Mouse (Mus musculus) limb, embryonic 13.5 days (tissue): ENCODE results near the gene Gm43518. TPM values are rescaled to one million over a fixed set of nuclear protein-coding genes. Genes with fewer than 3 reads are reported as not detected.

ENCODE experiments used
- ATAC-seq: fragments of 200-750 bp; cut with Nextera tagmentation; 2 replicates; pipeline ENCODE4 v1.8.0; 2017; ENCODE audit warnings: low read depth, moderate number of reproducible peaks, moderate TSS enrichment; ENCODE audit not compliant: low FRiP score
- H3K27ac ChIP-seq: fragments of 300-500 bp; sonication (generic); 2 replicates; pipeline ENCODE4 v1.5.1; 2015; ENCODE audit warnings: inconsistent platforms, mild to moderate bottlenecking, moderate library complexity
- H3K27me3 ChIP-seq: fragments of 300-500 bp; sonication (generic); 2 replicates; pipeline ENCODE4 v1.6.1; 2015; ENCODE audit warnings: mild to moderate bottlenecking, inconsistent platforms
- H3K36me3 ChIP-seq: fragments of 300-500 bp; sonication (generic); 2 replicates; pipeline ENCODE4 v1.6.1; 2015; ENCODE audit warnings: inconsistent platforms, mild to moderate bottlenecking, moderate library complexity
- H3K4me1 ChIP-seq: fragments of 300-500 bp; sonication (generic); 2 replicates; pipeline ENCODE4 v1.6.1; 2015; ENCODE audit warnings: inconsistent platforms
- H3K4me2 ChIP-seq: fragments of 300-500 bp; sonication (generic); replicated peaks from 2 replicates; pipeline ENCODE4 v1.6.1; 2015; ENCODE audit warnings: inconsistent platforms, mild to moderate bottlenecking, moderate library complexity
- H3K4me3 ChIP-seq: fragments of 300-500 bp; sonication (generic); 2 replicates; pipeline ENCODE4 v1.5.1; 2015; ENCODE audit warnings: moderate library complexity, mild to moderate bottlenecking, inconsistent platforms
- H3K9ac ChIP-seq: fragments of 300-500 bp; sonication (generic); 2 replicates; pipeline ENCODE4 v1.6.1; 2015; ENCODE audit warnings: mild to moderate bottlenecking, inconsistent platforms
- H3K9me3 ChIP-seq: fragments of 300-500 bp; sonication (generic); 2 replicates; pipeline ENCODE4 v1.6.1; 2016; ENCODE audit warnings: inconsistent platforms
- WGBS: fragments of 180-500 bp; shearing (Covaris S2); methylation state at CpG from one replicate; pipeline ENCODE4 v1.1.7; 2015; 5-methylcytosine and 5-hydroxymethylcytosine counted together
- polyA plus RNA-seq: library from polyadenylated mRNA; unstranded; fragments of >200 nt; fragmentation: Nextera tagmentation; extraction: Ambion mirVana; gene quantifications from 2 replicates; pipeline ENCODE4 v1.2.1, GENCODE M21; 2015

Gm43518 gene
- polyA plus RNA-seq, result 4.1 and 5.5 TPM in 2 replicates

DNA sequence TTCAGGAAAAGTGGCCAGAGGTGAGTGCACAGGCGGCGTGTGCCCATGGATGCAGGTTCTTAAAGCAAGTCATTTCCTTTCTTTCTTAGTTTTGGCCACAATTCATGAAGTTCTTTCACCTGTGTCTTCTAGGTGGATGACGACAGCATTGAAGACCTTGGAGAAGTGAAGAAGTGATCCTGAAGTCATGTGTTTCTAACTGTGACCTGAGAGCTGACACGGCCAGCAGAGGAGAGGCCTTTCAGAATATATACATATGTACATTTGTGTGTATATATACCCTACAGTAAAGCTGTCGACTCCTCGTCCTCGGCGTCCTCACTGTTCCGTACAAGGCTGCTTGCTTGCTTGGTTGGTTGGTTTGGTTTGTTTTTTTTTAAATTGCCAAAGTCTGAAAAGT lies at the start of gene Gm43518:
Gene Gm43518, plus strand, starts transcription at position 301 of the 400 bp plus-strand sequence.
- no peaks in the 10 kb centered on the region for H3K27me3 ChIP-seq
- no peaks in the 10 kb centered on the region for H3K9me3 ChIP-seq
- H3K4me2 ChIP-seq, result no peak within 1 kb of the TSS
- WGBS, result 94% methylated on average over 9 of the region's 9 CpGs
- H3K4me3 ChIP-seq, result no peak within 1 kb of the TSS
- ATAC-seq, result no peak
- H3K4me1 ChIP-seq, result peaks cover 4% of the 10 kb centered on the region
- no peak within 1 kb of the TSS for H3K9ac ChIP-seq
- H3K36me3 ChIP-seq, result peaks cover 73% of the 10 kb centered on the region
- H3K27ac ChIP-seq, result no peak within 1 kb of the TSS

DNA sequence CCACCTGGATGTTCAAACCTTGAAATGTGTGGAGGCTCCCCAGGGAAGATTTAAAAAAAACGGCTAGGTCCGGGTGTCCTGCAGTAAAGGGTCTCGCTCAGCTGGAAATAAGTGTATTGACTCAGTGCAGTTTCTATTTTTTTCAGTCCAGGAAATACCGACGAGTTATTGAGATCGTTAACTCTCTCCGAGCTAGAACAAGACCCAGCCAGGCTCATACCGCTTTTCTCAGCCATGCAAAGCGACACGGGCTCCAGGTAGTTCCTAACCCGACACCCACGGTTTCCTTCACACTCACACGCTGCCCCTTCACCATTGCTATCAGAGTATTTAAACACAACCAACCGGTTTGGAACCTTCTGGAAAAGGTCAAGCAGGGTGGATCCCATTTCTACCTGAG lies 49.2 kb upstream of the Gm43518 start:
- Histone ChIP-seq H3K4me1 (peaks cover 34% of the 10 kb centered on the region), H3K9me3 (no peaks in the 10 kb centered on the region), H3K4me2 (peak overlapping the region; percentile 57), H3K9ac (peak overlapping the region; percentile 43; the same call in 1 of the 2 replicates), H3K4me3 (peak overlapping the region; percentile 24), H3K27me3 (no peaks in the 10 kb centered on the region), H3K27ac (no peak overlapping the region), H3K36me3 (no peaks in the 10 kb centered on the region)
- ATAC-seq, result no peak
- 24% methylated on average over 14 of the region's 14 CpGs for WGBS

DNA sequence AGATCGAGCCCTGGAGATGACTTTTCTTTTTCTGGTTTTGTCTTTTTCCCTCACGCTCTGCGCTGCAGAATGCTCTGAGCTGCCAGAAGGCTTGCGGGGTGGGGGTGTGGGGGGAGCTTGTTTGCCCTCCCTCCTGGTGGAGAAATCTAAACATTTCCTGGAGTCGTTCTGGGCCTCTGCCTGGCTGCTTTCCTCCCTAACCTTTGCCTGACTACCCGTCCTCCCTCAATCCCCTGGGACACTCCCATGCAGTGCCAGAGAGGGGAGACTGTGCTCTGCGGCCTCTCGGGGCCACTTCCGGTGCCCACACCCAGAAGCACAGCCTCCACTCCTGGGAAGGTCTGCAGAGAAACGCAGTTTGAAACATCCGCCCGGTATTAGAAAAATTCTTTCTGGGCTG lies 47.3 kb upstream of the Gm43518 start, which contains the start of gene Hcar1:
Gene Hcar1, minus strand, starts transcription at position 93 of the 400 bp plus-strand sequence.
- no peaks in the 10 kb centered on the region for H3K27me3 ChIP-seq
- peak within 1 kb of the TSS; percentile 25; the same call in 1 of the 2 replicates for H3K9ac ChIP-seq
- H3K4me1 ChIP-seq, result peaks cover 34% of the 10 kb centered on the region
- peak within 1 kb of the TSS; percentile 28 for H3K4me2 ChIP-seq
- H3K36me3 ChIP-seq, result no peaks in the 10 kb centered on the region
- H3K27ac ChIP-seq, result no peak within 1 kb of the TSS
- H3K4me3 ChIP-seq, result no peak within 1 kb of the TSS
- 53% methylated on average over 12 of the region's 12 CpGs for WGBS
- ATAC-seq, result no peak
- no peaks in the 10 kb centered on the region for H3K9me3 ChIP-seq

DNA sequence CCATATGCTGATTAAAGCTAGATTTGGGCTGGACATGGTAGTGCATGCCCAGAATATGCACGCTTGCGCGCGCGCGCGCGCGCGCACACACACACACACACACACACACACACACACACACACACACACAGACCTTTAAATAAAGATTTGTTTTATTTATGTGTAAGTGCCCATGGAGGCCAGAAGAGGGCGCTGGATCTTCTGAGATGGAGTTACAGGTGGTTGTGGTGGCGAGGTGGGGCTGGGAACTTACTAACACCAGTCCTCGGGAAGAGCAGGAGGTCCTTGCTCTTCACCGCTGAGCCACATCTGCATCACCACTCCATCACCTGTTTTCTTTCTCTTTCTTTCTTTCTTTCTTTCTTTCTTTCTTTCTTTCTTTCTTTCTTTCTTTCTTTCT lies 46.4 kb upstream of the Gm43518 start:
- 85% methylated on average over 13 of the region's 14 CpGs for WGBS
- no peak for ATAC-seq
- H3K4me1 ChIP-seq, result peaks cover 34% of the 10 kb centered on the region
- H3K9me3 ChIP-seq, result no peaks in the 10 kb centered on the region
- no peak overlapping the region for H3K4me2 ChIP-seq
- H3K9ac ChIP-seq, result no peak overlapping the region
- H3K36me3 ChIP-seq, result no peaks in the 10 kb centered on the region
- no peaks in the 10 kb centered on the region for H3K27me3 ChIP-seq
- H3K4me3 ChIP-seq, result no peak overlapping the region
- H3K27ac ChIP-seq, result no peak overlapping the region

DNA sequence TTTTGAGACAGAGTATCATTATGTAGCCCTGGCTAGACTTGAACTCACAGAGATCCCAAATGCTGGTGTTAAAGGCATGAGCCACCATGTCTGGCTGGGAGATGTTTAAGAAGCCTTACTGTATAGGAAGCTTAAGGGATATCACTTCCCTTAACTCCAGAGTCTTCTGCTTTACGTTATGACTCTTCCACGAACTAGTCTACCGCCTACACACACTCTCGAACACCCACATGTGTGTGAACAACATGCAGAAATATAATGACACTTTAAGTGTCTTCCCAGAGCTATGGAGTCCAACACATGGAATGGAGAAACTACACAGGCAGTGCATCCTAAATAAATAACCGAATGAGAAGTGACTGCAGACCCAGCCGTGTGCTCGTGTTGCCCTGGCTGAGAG lies 43.3 kb upstream of the Gm43518 start:
- Histone ChIP-seq H3K27ac (no peak overlapping the region), H3K4me3 (no peak overlapping the region), H3K9me3 (no peaks in the 10 kb centered on the region), H3K36me3 (no peaks in the 10 kb centered on the region), H3K4me1 (peaks cover 14% of the 10 kb centered on the region), H3K9ac (no peak overlapping the region), H3K27me3 (no peaks in the 10 kb centered on the region), H3K4me2 (no peak overlapping the region)
- ATAC-seq, result no peak
- 83% methylated on average over 7 of the region's 7 CpGs for WGBS

DNA sequence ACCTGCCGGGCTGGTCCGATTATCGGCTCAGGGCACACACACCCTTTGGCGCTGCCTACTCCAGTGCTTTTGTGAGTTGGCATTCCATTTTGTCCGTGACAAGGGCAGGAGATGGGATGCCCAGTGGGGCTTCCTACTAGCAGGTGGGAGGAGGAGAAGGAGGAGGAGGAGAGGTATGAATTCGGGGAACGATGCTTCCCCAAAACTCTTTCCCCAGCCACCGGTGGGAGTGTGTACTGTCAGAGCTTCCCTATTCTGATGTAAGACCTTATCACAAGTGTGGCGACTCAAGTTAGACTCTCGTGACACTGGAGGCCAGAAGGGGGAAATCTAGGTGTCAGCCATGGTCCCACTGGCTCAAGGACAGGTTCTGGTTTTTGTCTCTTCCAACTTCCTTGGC lies 42.9 kb upstream of the Gm43518 start:
- H3K9me3 ChIP-seq, result no peaks in the 10 kb centered on the region
- WGBS, result 76% methylated on average over 10 of the region's 10 CpGs
- ATAC-seq, result no peak
- H3K36me3 ChIP-seq, result no peaks in the 10 kb centered on the region
- no peaks in the 10 kb centered on the region for H3K27me3 ChIP-seq
- no peak overlapping the region for H3K9ac ChIP-seq
- no peak overlapping the region for H3K4me2 ChIP-seq
- no peak overlapping the region for H3K27ac ChIP-seq
- H3K4me3 ChIP-seq, result no peak overlapping the region
- H3K4me1 ChIP-seq, result peaks cover 10% of the 10 kb centered on the region

DNA sequence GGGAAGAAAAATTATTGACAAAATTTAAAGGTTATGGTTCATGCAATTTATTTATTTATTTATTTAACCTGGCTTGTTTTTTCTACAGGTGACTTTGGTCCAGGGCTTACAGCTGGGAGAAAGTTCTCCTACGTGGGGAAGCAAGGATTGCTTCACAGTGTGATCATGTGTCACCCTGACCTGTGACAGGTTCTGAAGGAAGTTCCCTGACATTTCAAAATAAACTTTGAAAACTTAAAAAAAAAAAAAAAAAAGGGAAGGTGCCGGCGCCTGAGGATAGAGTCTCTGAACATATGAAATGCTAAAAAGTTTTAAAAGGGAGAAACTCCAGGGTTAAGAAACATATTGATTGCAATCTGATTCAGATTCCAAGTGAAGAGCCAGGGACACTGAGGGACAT lies 40.9 kb upstream of the Gm43518 start:
- Histone ChIP-seq H3K4me3 (no peak overlapping the region), H3K9ac (no peak overlapping the region), H3K4me2 (no peak overlapping the region), H3K27me3 (no peaks in the 10 kb centered on the region), H3K4me1 (no peaks in the 10 kb centered on the region), H3K36me3 (no peaks in the 10 kb centered on the region), H3K9me3 (no peaks in the 10 kb centered on the region), H3K27ac (no peak overlapping the region)
- no peak for ATAC-seq
- 82% methylated on average over 3 of the region's 3 CpGs for WGBS

DNA sequence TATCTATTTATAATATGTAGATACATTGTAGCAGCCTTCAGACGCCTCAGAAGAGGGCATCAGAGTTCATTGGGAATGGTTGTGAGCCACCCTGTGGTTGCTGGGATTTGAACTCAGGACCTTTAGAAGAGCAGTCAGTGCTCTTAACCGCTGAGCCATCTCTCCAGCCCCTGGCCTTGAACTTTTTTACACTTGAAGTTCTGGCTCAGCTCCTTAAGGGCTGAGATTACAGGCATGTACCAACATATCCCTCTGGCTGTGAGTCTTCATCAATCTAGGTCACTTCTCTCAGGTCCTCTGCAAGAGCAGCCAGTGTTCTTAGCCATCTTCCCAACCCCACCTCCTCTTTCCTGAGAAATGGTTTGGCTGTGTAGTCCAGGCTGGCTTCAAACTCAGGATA lies 36.9 kb upstream of the Gm43518 start:
- no peak overlapping the region for H3K4me2 ChIP-seq
- no peak overlapping the region for H3K9ac ChIP-seq
- H3K36me3 ChIP-seq, result no peaks in the 10 kb centered on the region
- ATAC-seq, result no peak
- no peak overlapping the region for H3K27ac ChIP-seq
- no peak overlapping the region for H3K4me3 ChIP-seq
- H3K4me1 ChIP-seq, result no peaks in the 10 kb centered on the region
- WGBS, result 86% methylated on average over 2 of the region's 2 CpGs
- H3K9me3 ChIP-seq, result no peaks in the 10 kb centered on the region
- H3K27me3 ChIP-seq, result no peaks in the 10 kb centered on the region

DNA sequence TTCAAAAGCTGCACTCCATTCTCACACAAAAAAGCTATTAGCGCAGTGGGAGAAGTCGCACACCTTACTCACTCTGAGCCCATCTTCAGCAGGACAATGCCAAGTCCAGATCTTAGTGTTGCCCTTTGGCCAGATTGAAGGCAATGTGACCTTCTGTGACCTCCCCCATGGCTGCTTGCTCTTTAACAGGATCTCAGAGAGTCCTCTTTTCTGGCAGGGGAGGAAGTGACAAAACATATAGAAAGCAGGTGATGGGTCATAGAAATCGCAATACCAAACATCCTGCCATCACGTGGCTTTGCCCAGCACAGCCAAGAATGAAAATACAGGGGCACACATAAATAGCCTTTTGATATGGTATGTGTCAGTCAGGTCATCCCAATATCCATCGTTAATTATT lies 36.2 kb upstream of the Gm43518 start:
- Histone ChIP-seq H3K4me3 (no peak overlapping the region), H3K9me3 (no peaks in the 10 kb centered on the region), H3K4me2 (no peak overlapping the region), H3K36me3 (no peaks in the 10 kb centered on the region), H3K9ac (no peak overlapping the region), H3K27me3 (no peaks in the 10 kb centered on the region), H3K27ac (no peak overlapping the region), H3K4me1 (peaks cover 3% of the 10 kb centered on the region; the same call in 1 of the 2 replicates)
- ATAC-seq, result no peak
- 82% methylated on average over 5 of the region's 5 CpGs for WGBS

DNA sequence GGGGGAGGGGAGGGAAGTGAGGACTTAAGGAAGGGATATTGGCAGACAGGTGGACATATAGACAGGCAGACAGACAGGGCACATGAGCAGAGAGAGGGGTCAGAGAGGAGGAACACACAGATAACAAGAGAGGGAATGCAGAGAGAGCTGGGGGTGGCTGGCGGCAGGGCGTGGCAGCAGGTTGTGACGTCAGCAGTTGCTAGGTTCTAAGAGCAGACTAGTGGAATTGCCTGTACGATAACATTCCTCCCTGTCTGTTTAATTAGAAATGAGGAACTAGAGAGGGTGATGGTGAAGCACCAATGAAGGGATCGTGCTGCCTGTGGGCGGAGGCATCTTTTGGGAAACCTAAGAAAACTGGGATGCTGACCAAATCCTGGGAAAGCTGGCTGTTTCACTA lies 35.5 kb upstream of the Gm43518 start:
- no peaks in the 10 kb centered on the region for H3K36me3 ChIP-seq
- H3K27ac ChIP-seq, result no peak overlapping the region
- H3K4me3 ChIP-seq, result no peak overlapping the region
- no peak for ATAC-seq
- H3K27me3 ChIP-seq, result no peaks in the 10 kb centered on the region
- 47% methylated on average over 6 of the region's 6 CpGs for WGBS
- no peak overlapping the region for H3K4me2 ChIP-seq
- no peak overlapping the region for H3K9ac ChIP-seq
- no peaks in the 10 kb centered on the region for H3K9me3 ChIP-seq
- H3K4me1 ChIP-seq, result peaks cover 3% of the 10 kb centered on the region; the same call in 1 of the 2 replicates

DNA sequence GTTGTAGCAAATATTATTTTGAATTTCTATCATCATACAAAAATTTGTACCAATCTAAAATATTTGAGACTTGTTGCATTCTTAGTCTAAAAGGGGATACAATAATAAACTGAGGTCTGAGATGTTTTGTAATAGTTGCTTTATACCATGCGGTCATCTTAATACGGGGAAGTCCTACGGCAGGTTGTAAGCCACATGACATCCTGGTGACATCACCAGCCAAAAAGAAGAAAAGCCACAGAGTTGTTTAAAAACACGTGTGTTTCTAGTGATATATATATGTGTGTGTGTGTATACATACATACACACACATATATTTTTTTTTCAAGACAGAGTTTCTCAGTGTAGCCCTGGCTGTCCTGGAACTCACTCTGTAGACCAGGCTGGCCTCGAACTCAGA lies 33.7 kb upstream of the Gm43518 start:
- ATAC-seq, result no peak
- H3K36me3 ChIP-seq, result no peaks in the 10 kb centered on the region
- no peak overlapping the region for H3K4me2 ChIP-seq
- no peak overlapping the region for H3K27ac ChIP-seq
- H3K27me3 ChIP-seq, result no peaks in the 10 kb centered on the region
- no peaks in the 10 kb centered on the region for H3K9me3 ChIP-seq
- 88% methylated on average over 5 of the region's 5 CpGs for WGBS
- H3K9ac ChIP-seq, result no peak overlapping the region
- peaks cover 3% of the 10 kb centered on the region; the same call in 1 of the 2 replicates for H3K4me1 ChIP-seq
- H3K4me3 ChIP-seq, result no peak overlapping the region

DNA sequence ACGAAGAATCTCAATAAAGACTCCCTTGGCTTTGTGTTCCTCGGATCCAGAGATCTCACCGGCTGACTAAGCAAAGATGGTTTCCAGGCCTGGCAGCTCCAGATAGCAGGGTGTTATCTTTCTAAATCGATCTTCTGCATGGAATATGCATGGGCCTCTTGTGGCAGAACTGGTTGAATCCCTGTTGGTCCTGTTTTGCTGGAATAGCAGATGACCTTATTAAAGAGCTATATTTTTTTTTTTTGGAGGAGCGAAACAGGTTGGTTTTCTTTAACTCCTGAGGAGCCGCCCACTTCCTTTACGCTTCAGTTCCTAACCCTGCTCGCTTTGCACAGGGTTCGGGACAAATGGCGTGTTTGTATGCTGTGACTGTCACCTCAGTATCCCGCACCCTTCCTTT lies 30.8 kb upstream of the Gm43518 start:
- 75% methylated on average over 11 of the region's 11 CpGs for WGBS
- no peak for ATAC-seq
- H3K4me1 ChIP-seq, result peaks cover 3% of the 10 kb centered on the region; the same call in 1 of the 2 replicates
- H3K9ac ChIP-seq, result no peak overlapping the region
- H3K36me3 ChIP-seq, result no peaks in the 10 kb centered on the region
- no peak overlapping the region for H3K4me3 ChIP-seq
- H3K27me3 ChIP-seq, result no peaks in the 10 kb centered on the region
- H3K9me3 ChIP-seq, result no peaks in the 10 kb centered on the region
- H3K27ac ChIP-seq, result no peak overlapping the region
- no peak overlapping the region for H3K4me2 ChIP-seq

DNA sequence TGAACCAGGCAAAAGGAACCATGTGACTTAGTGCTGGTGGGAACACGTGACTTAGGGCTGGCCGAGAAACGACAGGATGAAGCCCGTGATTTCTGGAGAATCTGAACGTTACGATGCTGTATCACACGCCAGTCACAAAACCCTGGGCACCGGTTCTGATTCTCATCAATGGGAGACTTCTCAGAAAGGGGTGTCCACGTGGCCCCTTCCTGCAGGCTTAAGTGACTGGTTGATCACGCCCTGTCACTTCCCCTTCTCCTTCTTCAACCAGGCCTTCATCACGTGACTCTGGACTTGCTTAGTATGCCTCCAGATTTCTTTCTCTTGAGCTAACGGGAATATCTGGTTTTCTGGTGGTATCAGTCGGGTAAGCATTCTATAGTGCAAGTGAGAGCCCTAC lies 29.9 kb upstream of the Gm43518 start:
- H3K9ac ChIP-seq, result no peak overlapping the region

More for the DNA sequence above, 29.9 kb upstream of the Gm43518 start:
- 83% methylated on average over 13 of the region's 13 CpGs for WGBS
- peaks cover 3% of the 10 kb centered on the region; the same call in 1 of the 2 replicates for H3K4me1 ChIP-seq
- no peak overlapping the region for H3K27ac ChIP-seq
- ATAC-seq, result no peak
- H3K36me3 ChIP-seq, result no peaks in the 10 kb centered on the region
- H3K4me2 ChIP-seq, result no peak overlapping the region
- no peak overlapping the region for H3K4me3 ChIP-seq
- H3K27me3 ChIP-seq, result no peaks in the 10 kb centered on the region
- no peaks in the 10 kb centered on the region for H3K9me3 ChIP-seq
